Mouse (Mus musculus) ES-E14 (cell line): ENCODE measurements around the gene Itga9.

ENCODE experiments used
- CHD2 ChIP-seq: IDR thresholded peaks from 2 replicates; pipeline ENCODE4 v1.6.1; 2014; ENCODE audit warnings: mild to moderate bottlenecking, low read depth, low read length, inconsistent platforms
- HCFC1 ChIP-seq: IDR thresholded peaks from 2 replicates; pipeline ENCODE4 v1.6.1; 2012; ENCODE audit warnings: low read length, inconsistent platforms, borderline replicate concordance; ENCODE audit not compliant: insufficient read depth
- MAFK ChIP-seq: IDR thresholded peaks from 2 replicates; pipeline ENCODE4 v1.6.1; 2014; ENCODE audit warnings: mild to moderate bottlenecking, low read depth, low read length, inconsistent platforms; ENCODE audit not compliant: insufficient read depth
- ZC3H11A ChIP-seq: IDR thresholded peaks from 2 replicates; pipeline ENCODE4 v1.6.1; 2012; ENCODE audit warnings: low read depth, mild to moderate bottlenecking, inconsistent platforms, low read length, borderline replicate concordance
- ZNF384 ChIP-seq: IDR thresholded peaks from 2 replicates; pipeline ENCODE4 v1.6.1; 2012; ENCODE audit warnings: low read depth, low read length, inconsistent platforms

DNA sequence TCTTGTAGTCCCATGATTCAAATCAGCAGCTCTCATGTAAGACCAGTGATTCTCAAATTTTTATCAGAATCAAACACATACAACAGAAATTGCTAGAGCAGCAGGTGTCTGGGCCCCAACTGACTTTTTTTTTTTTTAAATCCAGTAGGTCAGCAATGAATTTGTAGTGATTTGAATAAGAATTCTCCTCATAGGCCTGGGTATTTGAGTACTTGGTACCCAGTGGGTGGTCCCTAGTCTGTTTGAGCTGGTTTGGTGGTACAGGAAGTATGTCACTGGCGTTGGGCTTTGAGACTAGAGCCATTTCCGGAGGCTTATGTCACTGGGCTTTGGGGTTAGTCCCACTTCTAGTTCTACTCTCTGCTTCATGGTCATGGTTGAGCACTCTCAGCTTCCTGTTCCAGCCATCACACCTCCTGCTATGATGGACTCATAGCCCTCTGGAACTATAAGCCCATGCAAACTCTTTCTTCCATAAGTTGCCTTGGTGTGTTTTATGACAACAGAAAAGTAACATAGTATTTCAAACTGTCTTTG, 116.4 kb downstream of the Itga9 start:
- no peak for TF ChIP-seq HCFC1
- no peak for TF ChIP-seq ZC3H11A
- peak; percentile 87 for TF ChIP-seq ZNF384
- no peak for TF ChIP-seq CHD2
- no peak for TF ChIP-seq MAFK
